Mouse (Mus musculus): ENCODE measurements around the gene Hist2h3c2. TPM values are rescaled to one million over a fixed set of nuclear protein-coding genes. Genes with fewer than 3 reads are reported as not detected.
A peak's percentile ranks its signal among the peaks of the same experiment; 100 is the strongest.
"Not testable (repeated sequence)": the region's sequence is repeated elsewhere in the genome, so short reads cannot be mapped to it uniquely, and the experiment has no call there.

Gene Hist2h3c2
- polyA plus RNA-seq, 1 experiment from 2014 or later, result 6.4 TPM

DNA sequence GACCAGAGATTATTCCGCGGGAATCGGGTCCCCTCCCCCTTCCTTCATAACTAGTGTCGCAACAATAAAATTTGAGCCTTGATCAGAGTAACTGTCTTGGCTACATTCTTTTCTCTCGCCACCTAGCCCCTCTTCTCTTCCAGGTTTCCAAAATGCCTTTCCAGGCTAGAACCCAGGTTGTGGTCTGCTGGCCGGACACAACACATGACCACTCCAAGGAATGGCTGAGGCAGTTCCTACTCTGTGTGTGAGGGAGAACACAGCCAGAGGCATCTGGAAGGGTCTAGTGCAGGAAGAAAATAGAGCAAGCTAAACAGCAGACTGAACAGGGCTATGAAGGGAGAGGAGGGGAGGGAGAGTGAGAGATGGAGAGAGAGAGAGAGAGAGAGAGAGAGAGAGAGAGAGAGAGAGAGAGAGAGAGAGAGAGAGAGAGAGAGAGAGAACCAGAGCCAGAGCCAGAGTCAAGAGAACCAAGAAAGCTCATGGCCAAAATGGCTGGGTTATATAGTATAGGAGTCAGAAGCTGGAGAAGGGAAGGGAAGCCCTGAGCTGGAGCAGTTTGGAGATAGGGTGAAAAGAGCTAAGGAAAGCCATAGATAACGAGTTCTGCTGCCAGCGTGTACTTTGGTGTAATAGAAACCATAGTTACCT lies 40.2 kb downstream of the Hist2h3c2 start:
- ATAC-seq (ENCODE audit: insufficient number of reproducible peaks, insufficient read depth, low FRiP score, low read depth); H3K4me3 ChIP-seq (ENCODE audit: control insufficient read depth in 1 of 2, insufficient read depth in 1 of 2, low read depth in 1 of 2, low read length in 2 of 2); H3K9ac ChIP-seq (ENCODE audit: low read length); H3K27me3 ChIP-seq (ENCODE audit: control insufficient read depth, insufficient read depth, low read length); H3K27ac ChIP-seq (replicated peaks in 1 of 2; ENCODE audit: control insufficient read depth in 1 of 2, insufficient read depth in 1 of 2, low read depth in 2 of 2, low read length in 2 of 2); H3K9me3 ChIP-seq (ENCODE audit: control insufficient read depth, low read length): not testable (repeated sequence)
- 24% methylated on average over 6 of the region's 8 CpGs for WGBS
- Histone ChIP-seq H3K4me1 (ENCODE audit: control insufficient read depth in 2 of 2, insufficient read depth in 2 of 2, low read length in 2 of 2) (peaks cover 7 to 11% of the 10 kb centered on the region in 2 experiments), H3K36me3 (ENCODE audit: control insufficient read depth, insufficient read depth, low read length) (peaks cover 10% of the 10 kb centered on the region), H3K4me2 (ENCODE audit: low read length) (peak overlapping the region; percentile 83; the same call in 1 of the 2 replicates)

DNA sequence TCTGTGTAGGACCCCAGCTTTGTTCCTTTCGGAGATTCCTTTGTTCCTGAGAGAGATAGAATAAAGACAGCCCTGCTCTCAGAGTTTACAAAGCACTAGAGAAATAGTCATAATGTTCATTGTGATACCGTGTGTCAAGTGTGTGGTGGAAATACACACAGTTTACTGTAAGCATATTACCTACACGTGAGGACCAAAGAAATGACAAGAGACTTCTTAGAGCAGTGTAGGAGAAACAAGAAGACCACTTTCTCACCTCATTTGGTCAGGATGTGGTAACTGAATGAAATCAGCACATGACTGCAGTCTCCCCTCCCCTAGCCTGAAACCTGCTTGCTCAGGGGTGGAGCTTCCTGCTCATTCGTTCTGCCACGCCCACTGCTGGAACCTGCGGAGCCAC lies 40.7 kb downstream of the Hist2h3c2 start:
- no peak for ATAC-seq (ENCODE audit: insufficient number of reproducible peaks, insufficient read depth, low FRiP score, low read depth)
- Histone ChIP-seq H3K9ac (ENCODE audit: low read length) (peak overlapping the region; percentile 35), H3K27ac (replicated peaks in 1 of 2; ENCODE audit: control insufficient read depth in 1 of 2, insufficient read depth in 1 of 2, low read depth in 2 of 2, low read length in 2 of 2) (no peak overlapping the region), H3K36me3 (ENCODE audit: control insufficient read depth, insufficient read depth, low read length) (peaks cover 16% of the 10 kb centered on the region), H3K4me3 (ENCODE audit: control insufficient read depth in 1 of 2, insufficient read depth in 1 of 2, low read depth in 1 of 2, low read length in 2 of 2) (peak overlapping the region; percentile 6 to 56; a peak in 2 of 4 replicates), H3K9me3 (ENCODE audit: control insufficient read depth, low read length) (no peaks in the 10 kb centered on the region), H3K4me1 (ENCODE audit: control insufficient read depth in 2 of 2, insufficient read depth in 2 of 2, low read length in 2 of 2) (peaks cover 7 to 11% of the 10 kb centered on the region in 2 experiments), H3K4me2 (ENCODE audit: low read length) (peak overlapping the region; percentile 83), H3K27me3 (ENCODE audit: control insufficient read depth, insufficient read depth, low read length) (no peaks in the 10 kb centered on the region)
- WGBS, result 2% methylated on average over 6 of the region's 6 CpGs

DNA sequence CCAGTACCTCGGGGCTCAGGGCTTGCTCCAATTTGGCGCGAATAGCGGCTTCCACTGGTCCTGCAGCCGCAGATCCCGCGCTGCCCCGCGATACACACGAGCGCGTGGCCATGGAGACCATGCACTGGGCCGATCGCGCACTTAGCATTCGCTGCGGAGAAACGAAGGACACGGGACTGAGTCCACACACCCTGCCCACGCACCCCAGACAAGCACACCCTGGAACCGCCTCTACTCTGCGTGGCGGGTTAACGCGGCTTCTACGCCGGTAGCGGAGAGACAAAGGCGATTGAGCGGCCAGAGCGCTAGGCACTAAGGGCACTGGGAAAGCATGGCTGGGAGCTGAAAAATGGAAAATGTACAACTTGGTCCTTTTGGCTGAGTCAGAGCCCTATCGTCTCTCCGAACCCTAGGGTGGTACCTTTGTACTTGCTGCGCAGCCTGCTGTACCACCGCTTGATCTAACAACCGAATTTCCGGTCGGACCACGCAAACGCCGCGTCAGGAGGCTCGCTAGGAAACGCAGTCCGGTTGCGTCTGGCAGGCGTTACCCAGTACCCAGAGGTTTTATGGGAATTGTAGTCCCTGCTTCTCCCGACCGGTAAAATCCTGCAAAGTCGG lies 41.7 kb downstream of the Hist2h3c2 start:
- ATAC-seq (ENCODE audit: insufficient number of reproducible peaks, insufficient read depth, low FRiP score, low read depth), result peak; percentile 89
- under 1% methylated on average over 50 of the region's 50 CpGs for WGBS
- Histone ChIP-seq H3K9ac (ENCODE audit: low read length) (peak overlapping the region; percentile 80), H3K4me2 (ENCODE audit: low read length) (peak overlapping the region; percentile 83), H3K27ac (replicated peaks in 1 of 2; ENCODE audit: control insufficient read depth in 1 of 2, insufficient read depth in 1 of 2, low read depth in 2 of 2, low read length in 2 of 2) (peak overlapping the region; percentile 76 to 90), H3K4me1 (ENCODE audit: control insufficient read depth in 2 of 2, insufficient read depth in 2 of 2, low read length in 2 of 2) (peaks cover 7 to 11% of the 10 kb centered on the region in 2 experiments), H3K27me3 (ENCODE audit: control insufficient read depth, insufficient read depth, low read length) (no peaks in the 10 kb centered on the region), H3K36me3 (ENCODE audit: control insufficient read depth, insufficient read depth, low read length) (peaks cover 25% of the 10 kb centered on the region), H3K9me3 (ENCODE audit: control insufficient read depth, low read length) (no peaks in the 10 kb centered on the region), H3K4me3 (ENCODE audit: control insufficient read depth in 1 of 2, insufficient read depth in 1 of 2, low read depth in 1 of 2, low read length in 2 of 2) (peak overlapping the region; percentile 56 to 61)

DNA sequence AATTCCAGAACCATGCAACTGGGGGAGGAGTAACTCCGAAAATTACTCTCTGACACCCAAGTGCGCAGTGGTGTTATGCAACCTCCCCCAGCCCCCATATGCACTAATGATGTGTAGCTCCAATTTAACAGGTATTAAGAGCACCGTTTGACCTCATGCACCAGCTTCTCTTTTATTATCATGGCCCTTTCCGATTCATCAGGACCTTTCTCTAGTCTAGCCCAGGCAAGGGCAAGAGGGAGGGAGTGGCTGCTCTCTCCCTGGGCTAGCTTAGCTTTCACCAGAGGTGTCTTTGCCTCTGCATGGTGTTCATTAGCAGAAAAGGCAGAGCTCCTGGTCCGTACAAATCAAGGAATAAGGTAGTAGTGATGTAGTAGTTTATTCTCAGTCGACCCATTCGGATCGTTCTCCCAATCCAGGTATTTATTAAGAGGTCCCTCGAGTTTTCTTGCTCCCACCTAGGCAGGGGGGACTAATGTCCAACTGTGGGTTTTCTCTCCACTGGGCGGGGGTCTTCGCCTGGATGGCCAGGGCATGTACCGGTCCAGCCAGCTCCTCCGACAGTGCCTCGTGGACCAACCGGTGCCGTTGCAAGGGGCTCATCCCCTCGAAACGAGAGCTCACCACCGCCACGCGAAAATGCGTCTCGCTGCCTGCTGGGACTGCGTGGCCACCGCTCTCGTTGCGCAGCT lies 42.3 kb downstream of the Hist2h3c2 start:
- WGBS, result 20% methylated on average over 27 of the region's 27 CpGs

DNA sequence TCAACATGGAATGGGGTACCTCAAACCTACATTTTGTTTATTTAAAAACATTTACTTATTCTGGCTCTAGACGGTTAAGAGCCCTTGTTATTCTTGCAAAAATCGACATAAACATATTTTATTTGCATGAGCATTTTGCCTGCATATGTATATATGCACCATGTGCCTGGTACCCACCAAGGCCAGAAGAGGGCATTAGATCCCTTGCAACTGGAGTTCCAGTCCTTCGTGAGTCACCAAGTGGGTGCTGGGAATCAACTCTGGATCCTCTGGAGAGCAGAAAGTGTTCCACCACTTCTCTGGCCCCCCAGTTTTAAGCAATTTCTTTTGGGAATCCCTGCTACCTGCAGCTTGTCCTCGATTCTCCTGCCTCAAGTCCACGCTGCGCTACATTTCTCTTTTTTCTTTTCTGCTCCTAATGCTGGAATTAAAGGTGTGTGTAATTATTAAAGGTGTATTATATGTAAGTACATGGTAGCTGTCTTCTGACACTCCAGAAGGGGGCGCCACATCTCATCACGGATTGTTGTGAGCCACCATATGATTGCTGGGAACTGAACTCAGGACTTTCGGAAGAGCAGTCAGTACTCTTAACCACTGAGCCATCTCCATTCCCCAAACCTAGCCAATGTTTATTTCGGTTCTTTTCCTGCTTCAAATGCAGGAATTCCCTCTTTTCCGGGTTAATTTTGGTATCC lies 43.2 kb downstream of the Hist2h3c2 start:
- Histone ChIP-seq H3K27me3 (ENCODE audit: control insufficient read depth, insufficient read depth, low read length) (no peaks in the 10 kb centered on the region), H3K4me2 (ENCODE audit: low read length) (no peak overlapping the region), H3K27ac (replicated peaks in 1 of 2; ENCODE audit: control insufficient read depth in 1 of 2, insufficient read depth in 1 of 2, low read depth in 2 of 2, low read length in 2 of 2) (no peak overlapping the region), H3K9ac (ENCODE audit: low read length) (no peak overlapping the region), H3K4me3 (ENCODE audit: control insufficient read depth in 1 of 2, insufficient read depth in 1 of 2, low read depth in 1 of 2, low read length in 2 of 2) (no peak overlapping the region), H3K36me3 (ENCODE audit: control insufficient read depth, insufficient read depth, low read length) (peaks cover 40% of the 10 kb centered on the region), H3K9me3 (ENCODE audit: control insufficient read depth, low read length) (no peaks in the 10 kb centered on the region), H3K4me1 (ENCODE audit: control insufficient read depth in 2 of 2, insufficient read depth in 2 of 2, low read length in 2 of 2) (peaks cover 7 to 11% of the 10 kb centered on the region in 2 experiments)
- WGBS, result 90% methylated on average over 11 of the region's 11 CpGs
- ATAC-seq (ENCODE audit: insufficient number of reproducible peaks, insufficient read depth, low FRiP score, low read depth), result no peak

More for the DNA sequence above, 42.3 kb downstream of the Hist2h3c2 start:
- Histone ChIP-seq H3K27me3 (ENCODE audit: control insufficient read depth, insufficient read depth, low read length) (no peaks in the 10 kb centered on the region), H3K36me3 (ENCODE audit: control insufficient read depth, insufficient read depth, low read length) (peaks cover 32% of the 10 kb centered on the region), H3K4me2 (ENCODE audit: low read length) (peak overlapping the region; percentile 83), H3K27ac (replicated peaks in 1 of 2; ENCODE audit: control insufficient read depth in 1 of 2, insufficient read depth in 1 of 2, low read depth in 2 of 2, low read length in 2 of 2) (peak overlapping the region; percentile 76 to 90; a peak in 3 of 4 replicates), H3K4me1 (ENCODE audit: control insufficient read depth in 2 of 2, insufficient read depth in 2 of 2, low read length in 2 of 2) (peaks cover 7 to 11% of the 10 kb centered on the region in 2 experiments), H3K4me3 (ENCODE audit: control insufficient read depth in 1 of 2, insufficient read depth in 1 of 2, low read depth in 1 of 2, low read length in 2 of 2) (peak overlapping the region; percentile 56 to 61), H3K9me3 (ENCODE audit: control insufficient read depth, low read length) (no peaks in the 10 kb centered on the region), H3K9ac (ENCODE audit: low read length) (peak overlapping the region; percentile 80)
- no peak for ATAC-seq (ENCODE audit: insufficient number of reproducible peaks, insufficient read depth, low FRiP score, low read depth)

DNA sequence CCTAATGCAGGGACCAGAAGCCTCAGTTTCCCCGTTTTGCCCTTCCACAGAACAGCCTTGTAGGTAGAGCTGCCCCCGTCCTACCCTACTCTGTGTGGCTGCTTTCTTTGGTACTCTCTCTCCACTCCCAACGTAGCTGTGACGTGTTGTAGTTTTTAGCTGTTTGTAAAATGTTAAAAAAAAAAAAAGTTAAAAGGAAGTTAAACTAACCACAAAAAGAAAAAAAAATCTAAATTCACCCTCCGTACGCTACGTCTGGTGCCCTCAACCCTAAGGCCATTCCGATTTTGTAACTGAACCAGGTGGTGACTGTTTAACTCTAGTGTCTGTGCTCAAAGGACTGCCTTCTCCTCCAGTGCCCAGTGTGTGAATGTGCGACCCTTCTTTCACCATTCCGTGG lies 44.0 kb downstream of the Hist2h3c2 start:
- H3K36me3 ChIP-seq (ENCODE audit: control insufficient read depth, insufficient read depth, low read length), result peaks cover 48% of the 10 kb centered on the region
- H3K4me3 ChIP-seq (ENCODE audit: control insufficient read depth in 1 of 2, insufficient read depth in 1 of 2, low read depth in 1 of 2, low read length in 2 of 2), result no peak overlapping the region
- H3K9me3 ChIP-seq (ENCODE audit: control insufficient read depth, low read length), result no peaks in the 10 kb centered on the region
- H3K9ac ChIP-seq (ENCODE audit: low read length), result no peak overlapping the region
- no peaks in the 10 kb centered on the region for H3K27me3 ChIP-seq (ENCODE audit: control insufficient read depth, insufficient read depth, low read length)
- ATAC-seq (ENCODE audit: insufficient number of reproducible peaks, insufficient read depth, low FRiP score, low read depth), result no peak
- no peak overlapping the region for H3K4me2 ChIP-seq (ENCODE audit: low read length)
- WGBS, result 90% methylated on average over 10 of the region's 10 CpGs
- peaks cover 7 to 11% of the 10 kb centered on the region in 2 experiments for H3K4me1 ChIP-seq (ENCODE audit: control insufficient read depth in 2 of 2, insufficient read depth in 2 of 2, low read length in 2 of 2)
- H3K27ac ChIP-seq (replicated peaks in 1 of 2; ENCODE audit: control insufficient read depth in 1 of 2, insufficient read depth in 1 of 2, low read depth in 2 of 2, low read length in 2 of 2), result no peak overlapping the region

DNA sequence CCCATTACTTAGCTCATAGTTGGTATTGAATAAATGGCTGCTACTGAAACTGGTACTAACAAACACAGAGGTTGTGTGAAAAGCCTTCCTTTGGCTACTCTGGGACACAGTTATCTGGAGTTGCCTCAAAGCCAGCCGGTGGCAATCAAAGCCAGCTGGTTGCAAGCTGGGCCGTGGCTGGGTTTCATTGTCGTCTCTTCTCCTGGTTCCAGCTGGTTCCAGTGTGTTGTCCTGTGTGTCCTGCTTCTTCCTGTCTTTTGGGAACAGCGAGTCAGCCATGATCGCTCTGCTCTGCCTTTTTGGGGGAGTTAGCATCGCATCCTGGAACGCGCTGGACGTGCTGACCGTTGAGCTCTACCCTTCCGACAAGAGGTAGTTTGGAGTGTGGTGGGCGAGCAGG lies 46.0 kb downstream of the Hist2h3c2 start:
- Histone ChIP-seq H3K4me2 (ENCODE audit: low read length) (no peak overlapping the region), H3K9me3 (ENCODE audit: control insufficient read depth, low read length) (no peaks in the 10 kb centered on the region), H3K27ac (replicated peaks in 1 of 2; ENCODE audit: control insufficient read depth in 1 of 2, insufficient read depth in 1 of 2, low read depth in 2 of 2, low read length in 2 of 2) (no peak overlapping the region), H3K4me3 (ENCODE audit: control insufficient read depth in 1 of 2, insufficient read depth in 1 of 2, low read depth in 1 of 2, low read length in 2 of 2) (no peak overlapping the region), H3K36me3 (ENCODE audit: control insufficient read depth, insufficient read depth, low read length) (peaks cover 66% of the 10 kb centered on the region), H3K27me3 (ENCODE audit: control insufficient read depth, insufficient read depth, low read length) (no peaks in the 10 kb centered on the region), H3K4me1 (ENCODE audit: control insufficient read depth in 2 of 2, insufficient read depth in 2 of 2, low read length in 2 of 2) (peaks cover 6 to 9% of the 10 kb centered on the region in 2 experiments), H3K9ac (ENCODE audit: low read length) (no peak overlapping the region)
- WGBS, result 55% methylated on average over 12 of the region's 12 CpGs
- no peak for ATAC-seq (ENCODE audit: insufficient number of reproducible peaks, insufficient read depth, low FRiP score, low read depth)
